Mouse (Mus musculus): Measurements from ENCODE around the gene Wnt10b.

DNA sequence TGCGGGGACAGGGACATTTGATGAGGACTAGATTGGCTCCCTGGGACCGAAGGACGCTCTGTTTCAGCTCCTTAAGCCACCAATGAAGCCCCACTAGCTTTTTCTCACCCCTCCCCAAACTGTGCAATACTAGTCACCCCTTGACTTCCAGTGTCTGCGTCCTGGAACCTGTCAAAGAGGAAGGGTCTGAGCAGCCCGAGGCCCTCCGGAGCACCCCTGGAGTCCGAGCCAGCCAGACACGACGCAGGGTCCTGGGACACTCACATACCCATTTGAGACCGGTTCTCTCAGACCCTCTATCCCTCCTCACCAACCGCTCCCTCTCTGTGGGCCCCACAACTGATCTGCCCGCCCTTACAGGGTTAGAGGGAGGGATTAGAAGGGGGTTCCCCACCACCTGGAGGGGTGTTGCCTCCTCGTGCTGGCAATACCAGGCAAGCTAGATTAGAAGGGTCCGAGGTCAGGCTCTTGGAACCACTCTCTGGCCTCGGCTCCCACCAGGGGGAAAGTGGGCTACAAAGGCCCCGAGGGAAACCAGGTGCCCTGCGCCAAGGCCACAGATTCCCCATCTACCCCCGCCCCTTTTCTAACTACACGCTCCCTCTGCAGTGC lies 839 bp downstream of the Wnt10b start:
- TF ChIP-seq GATA1 (IDR thresholded peaks at IDR 0.05; ENCODE audit: borderline replicate concordance, low read length), result no peak
- TF ChIP-seq FLI1 (IDR thresholded peaks at IDR 0.05; ENCODE audit: low read length), result no peak
